Comparison of ENCODE assay signal across 8 mouse cellular contexts in the genomic region with DNA sequence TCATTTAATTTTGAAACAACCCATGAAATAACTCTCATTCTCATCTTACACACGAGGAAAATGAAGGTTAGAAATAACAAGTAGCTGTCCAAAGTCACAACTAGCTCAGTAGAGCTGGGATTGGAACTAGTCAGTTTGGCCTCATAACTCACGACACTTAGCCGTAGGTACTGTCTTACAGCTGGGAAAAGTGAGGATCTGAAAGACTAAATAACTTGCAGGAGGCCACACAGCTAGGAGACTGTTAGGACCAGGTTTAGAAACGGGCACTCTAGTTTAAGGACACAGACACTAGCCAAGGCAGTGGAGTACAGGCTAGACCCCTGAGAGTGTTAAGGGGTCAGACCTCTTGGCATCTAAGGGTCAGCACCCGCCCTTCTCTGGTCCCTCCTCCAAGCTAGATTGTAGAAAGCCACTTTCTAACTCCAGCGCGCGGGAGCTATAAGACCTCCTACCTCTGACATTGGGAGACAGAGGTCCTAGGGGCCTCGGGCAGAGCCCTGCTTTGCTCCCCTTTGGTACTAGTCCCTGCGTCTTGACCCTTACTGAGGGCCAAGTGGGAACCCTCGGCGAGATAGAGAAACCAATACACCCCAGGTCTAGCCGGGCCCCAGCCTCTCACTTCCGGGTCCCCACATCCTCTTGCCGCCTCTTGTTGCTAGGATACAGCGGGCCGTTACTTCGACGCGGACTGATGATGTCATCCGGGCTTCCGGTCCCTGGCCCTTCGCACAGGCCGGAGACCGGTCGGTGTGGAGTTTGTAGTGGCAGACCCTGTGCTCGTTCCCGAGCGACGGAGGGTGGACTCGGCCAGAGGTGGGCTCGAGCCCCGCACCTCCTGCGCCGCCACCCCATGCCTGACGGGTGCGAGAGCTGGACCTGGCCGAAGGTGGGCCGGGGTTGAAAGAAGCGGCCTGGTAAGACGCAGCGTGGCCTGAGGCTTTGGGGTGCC. TPM values are rescaled to one million over a fixed set of nuclear protein-coding genes. Genes with fewer than 3 reads are reported as not detected.
A peak's percentile ranks its signal among the peaks of the same experiment; 100 is the strongest.
DNase-seq lines count a peak whose midpoint lies in the region; ATAC-seq lines count a peak whose summit lies in the region.

A gene (minus strand): TSS at position 678 of the 952 bp plus-strand sequence.
A gene (plus strand): TSS at position 703 of the 952 bp plus-strand sequence.

- ATAC-seq in inflammation-experienced regulatory T-cells, adult 6 months: peak; percentile 92
- peak; percentile 81 for ATAC-seq in megakaryocyte-erythroid progenitor cell, adult 5-6 weeks (replicated peaks; ENCODE audit: low FRiP score, low TSS enrichment, poor library complexity, severe bottlenecking)

- DNase-seq in adipocyte (ENCODE audit: low spot score): peak; percentile 95
- peak; percentile 99 for DNase-seq in embryo, embryonic 10 days (ENCODE audit: low spot score)
- DNase-seq in gastrocnemius, postnatal 14 days: peak; percentile 96
- peak; percentile 97 to 98 for DNase-seq in left cerebral cortex, postnatal 10 days (ENCODE audit: extremely low spot score in 1 of 2, low spot score in 2 of 2)
- DNase-seq in right cerebral cortex, postnatal 25 days: peak; percentile 96
- DNase-seq in urinary bladder, postnatal 4 days (ENCODE audit: low spot score in 2 of 2): peak; percentile 93 to 98

- intact Hi-C loops in gastrocnemius, postnatal 14 days (cut with DNase I; ENCODE audit: low total_unique reads): no loop called here
- intact Hi-C loops in left cerebral cortex, postnatal 10 days (cut with DNase I): no loop called here

RNA-seq across cellular contexts. Expression of the first gene that starts in this region (rescaled TPM):
- 1 to 10 TPM; 4.5 to 4.8 TPM for total RNA-seq in gastrocnemius, postnatal 14 days (2021)
- 10 to 100 TPM in 2 of 3 experiments, 1 to 10 TPM in 1; 8.4 to 14.1 (median 13.5) TPM for polyA plus RNA-seq in inflammation-experienced regulatory T-cells, adult 6 months (2017; shearing (Covaris generic))
- 10 to 100 TPM; 18.3 to 22.1 TPM for total RNA-seq in left cerebral cortex, postnatal 10 days (2021)
- 20.0 and 24.2 TPM in 2 replicates for total RNA-seq in megakaryocyte-erythroid progenitor cell, adult 5-6 weeks (2014; fragmentation: Nextera tagmentation)
- total RNA-seq in megakaryocyte-erythroid progenitor cell, adult 5-6 weeks (2017): 5.4 and 18.3 TPM in 2 replicates

RNA-seq across cellular contexts. Expression of the second gene that starts in this region (rescaled TPM):
- 10 to 100 TPM; 27.2 to 28.2 TPM for total RNA-seq in gastrocnemius, postnatal 14 days (2021)
- polyA plus RNA-seq in inflammation-experienced regulatory T-cells, adult 6 months (2017; shearing (Covaris generic)): 10 to 100 TPM; 46.3 to 62.7 (median 51.6) TPM
- total RNA-seq in left cerebral cortex, postnatal 10 days (2021): 10 to 100 TPM; 94.4 to 95.0 TPM
- total RNA-seq in megakaryocyte-erythroid progenitor cell, adult 5-6 weeks (2014; fragmentation: Nextera tagmentation): 117 and 193 TPM in 2 replicates
- total RNA-seq in megakaryocyte-erythroid progenitor cell, adult 5-6 weeks (2017): 88.3 and 103 TPM in 2 replicates

Comparison
In these comparisons a context has a peak if more than half of its experiments do, and no peak if none do; other contexts are left out.
1. Peak in every context shown above with its lines: DNase-seq and ATAC-seq.